Mouse (Mus musculus): ENCODE data around the gene Tmem266.

Tmem266 gene

GRCm38 (mm10) chr9:55449108-55449507 is 122.4 kb downstream of the Tmem266 start:
- DNase-seq (ENCODE audit: low read depth in 2 of 2, low spot score in 2 of 2), result no peak

- DNase-seq (ENCODE audit: low read depth in 2 of 2, low spot score in 2 of 2), result no peak
Measured at GRCm38 (mm10) chr9:55450035-55450434, 123.3 kb downstream of the Tmem266 start.

GRCm38 (mm10) chr9:55451426-55451825 is 124.7 kb downstream of the Tmem266 start:
- DNase-seq (ENCODE audit: low read depth in 2 of 2, low spot score in 2 of 2), result no peak

GRCm38 (mm10) chr9:55452906-55453305 is 126.2 kb downstream of the Tmem266 start:
- no peak for DNase-seq (ENCODE audit: low read depth in 2 of 2, low spot score in 2 of 2)

- DNase-seq (ENCODE audit: low read depth in 2 of 2, low spot score in 2 of 2), result no peak
Measured at GRCm38 (mm10) chr9:55453366-55453765, 126.7 kb downstream of the Tmem266 start.

- DNase-seq (ENCODE audit: low read depth in 2 of 2, low spot score in 2 of 2), result no peak
Measured at GRCm38 (mm10) chr9:55468397-55468796, 141.7 kb downstream of the Tmem266 start.

GRCm38 (mm10) chr9:55476084-55476483 is 149.4 kb downstream of the Tmem266 start:
- no peak for DNase-seq (ENCODE audit: low read depth in 2 of 2, low spot score in 2 of 2)

GRCm38 (mm10) chr9:55478699-55479098 is 152.0 kb downstream of the Tmem266 start:
- DNase-seq (ENCODE audit: low read depth in 2 of 2, low spot score in 2 of 2), result no peak

- no peak for DNase-seq (ENCODE audit: low read depth in 2 of 2, low spot score in 2 of 2)
Measured at GRCm38 (mm10) chr9:55482116-55482515, 155.4 kb downstream of the Tmem266 start.
